Mouse (Mus musculus) large intestine, adult 2 months (tissue): Measurements from ENCODE around the gene Tgfbi. TPM values are rescaled to one million over a fixed set of nuclear protein-coding genes. Genes with fewer than 3 reads are reported as not detected.

ENCODE experiments used
- DNase-seq: peaks from one replicate; pipeline ENCODE4 v3.0.0-alpha.2; 2012; ENCODE audit warnings: low read depth, low spot score
- WGBS: fragments of 180-500 bp; shearing (Covaris S2); methylation state at CpG from one replicate; pipeline ENCODE4 v1.1.7; 2018; 5-methylcytosine and 5-hydroxymethylcytosine counted together
- polyA plus RNA-seq: library from polyadenylated mRNA; depleted of rRNA; stranded (reverse); fragments of >200 nt; gene quantifications from 2 replicates; pipeline ENCODE4 v1.2.3, GENCODE M21; 2012

The Tgfbi gene
- polyA plus RNA-seq, 1 experiment = 147 TPM

DNA sequence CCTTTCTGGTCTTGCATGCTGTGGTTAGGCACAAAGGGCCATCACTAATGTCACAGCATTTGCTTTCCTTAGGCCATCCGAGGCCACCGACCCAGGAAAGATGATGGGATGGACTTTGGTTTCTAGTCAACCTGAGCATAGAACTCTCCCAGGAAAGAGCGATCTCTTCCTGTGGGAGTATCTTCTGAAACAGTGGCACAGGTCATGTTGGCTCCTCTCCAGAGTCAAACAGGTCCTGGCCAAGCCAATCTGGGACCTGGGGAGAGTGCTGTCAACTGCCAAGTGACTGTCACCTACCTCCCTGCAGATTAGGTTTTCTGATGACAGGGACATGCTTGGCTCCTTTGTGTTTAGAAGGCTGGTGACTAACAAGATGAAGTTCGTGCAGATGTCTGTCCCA lies 20.8 kb downstream of the Tgfbi start:
- WGBS = 24% methylated on average over 4 of the region's 4 CpGs
- DNase-seq = no peak

- DNase-seq = peak; percentile 62
- 12% methylated on average over 6 of the region's 6 CpGs for WGBS
Measured at GRCm38 (mm10) chr13:56630552-56630951, 21.2 kb downstream of the Tgfbi start.

DNA sequence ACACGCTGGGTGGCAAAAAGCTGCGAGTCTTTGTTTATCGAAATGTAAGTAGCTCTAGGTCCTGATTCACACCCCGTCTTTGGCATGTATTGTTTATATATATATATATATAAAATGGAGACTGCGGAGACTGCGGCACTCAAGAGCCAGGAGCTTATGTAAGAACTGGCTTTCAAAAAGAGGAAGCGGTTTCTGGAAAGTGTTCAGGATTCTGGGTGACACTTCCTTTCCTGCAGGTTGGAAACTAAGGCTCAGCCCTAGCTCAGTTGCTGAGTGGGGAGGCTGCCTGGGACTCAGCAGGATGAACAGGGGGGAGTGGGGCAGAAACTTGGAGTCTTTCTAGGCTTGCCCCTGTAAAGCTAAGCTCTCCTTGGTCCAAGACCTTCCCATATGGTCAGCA lies 22.0 kb downstream of the Tgfbi start:
- no peak for DNase-seq
- 27% methylated on average over 7 of the region's 7 CpGs for WGBS

- 34% methylated on average over 7 of the region's 7 CpGs for WGBS
Measured at GRCm38 (mm10) chr13:56634139-56634615, 24.9 kb downstream of the Tgfbi start.

DNA sequence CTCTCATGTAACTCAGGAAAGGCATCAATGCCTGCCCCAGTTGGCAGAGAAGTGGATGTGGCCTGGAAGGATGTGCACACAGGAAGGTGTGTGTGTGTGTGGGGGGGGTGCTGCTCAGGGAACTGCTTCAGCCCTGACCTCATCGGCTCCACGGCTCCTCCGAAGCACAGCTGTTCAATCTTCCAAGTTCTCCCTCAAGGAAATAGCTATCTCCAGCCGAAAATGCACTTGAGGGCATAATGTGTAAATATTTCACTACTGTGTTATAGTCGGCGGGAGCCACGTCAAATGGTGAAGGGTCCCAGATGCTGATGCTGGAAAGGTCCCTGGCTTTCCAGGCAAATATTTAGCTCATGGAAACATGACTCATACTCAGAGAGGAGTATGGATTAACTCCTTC lies 25.6 kb downstream of the Tgfbi start:
- WGBS = 25% methylated on average over 7 of the region's 7 CpGs
- no peak for DNase-seq

More at GRCm38 (mm10) chr13:56634139-56634615, 24.9 kb downstream of the Tgfbi start:
- DNase-seq = no peak

DNA sequence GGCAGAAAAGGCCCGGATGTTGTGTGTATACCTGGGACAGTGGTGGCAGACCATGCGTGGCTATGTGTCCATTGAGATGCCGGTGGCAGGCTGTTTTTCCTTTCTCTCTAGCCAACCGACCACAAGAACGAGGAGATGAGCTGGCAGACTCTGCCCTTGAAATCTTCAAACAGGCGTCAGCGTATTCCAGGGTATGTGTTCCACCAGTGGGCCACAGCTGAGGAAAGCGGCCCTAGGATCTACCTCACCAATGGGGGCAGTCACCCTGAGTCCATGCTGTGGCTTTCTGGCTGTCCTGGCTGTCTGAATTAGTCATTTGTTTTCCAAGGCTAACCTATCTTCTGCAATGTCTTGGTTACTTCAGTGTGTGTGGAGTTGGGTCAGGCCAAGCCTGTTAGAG lies 27.7 kb downstream of the Tgfbi start:
- DNase-seq = no peak
- 95% methylated on average over 8 of the region's 8 CpGs for WGBS

DNA sequence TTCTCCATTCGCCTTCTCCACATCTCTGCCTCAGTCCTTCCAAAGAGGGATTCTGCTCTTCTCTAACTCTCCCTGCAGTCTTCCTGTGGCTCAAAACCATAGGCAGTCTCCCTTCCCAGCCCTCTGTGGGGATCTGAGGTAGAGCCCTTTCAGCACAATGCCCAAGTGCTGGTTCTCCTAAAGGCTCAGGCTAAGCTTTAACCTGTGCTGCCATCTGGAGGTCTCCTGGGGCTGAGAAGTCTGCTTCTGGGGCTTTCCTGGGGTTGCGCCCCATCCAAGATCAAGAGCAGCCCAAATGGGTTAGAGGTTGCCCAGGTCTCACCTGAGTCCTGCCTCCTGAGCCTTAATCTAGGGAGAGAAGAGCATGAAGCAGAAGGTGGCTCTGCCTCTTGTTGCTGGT lies 32.4 kb downstream of the Tgfbi start:
- 86% methylated on average over 2 of the region's 2 CpGs for WGBS
- DNase-seq = no peak

GRCm38 (mm10) chr13:56644031-56644430 lies 34.7 kb downstream of the Tgfbi start:
- 87% methylated on average over 3 of the region's 3 CpGs for WGBS

GRCm38 (mm10) chr13:56645744-56646143 lies 36.4 kb downstream of the Tgfbi start:
- no peak for DNase-seq
- WGBS = 88% methylated on average over 6 of the region's 6 CpGs

More at GRCm38 (mm10) chr13:56644031-56644430, 34.7 kb downstream of the Tgfbi start:
- DNase-seq = no peak

GRCm38 (mm10) chr13:56647597-56648405 lies 38.5 kb downstream of the Tgfbi start:
- WGBS = 67% methylated on average over 10 of the region's 10 CpGs

DNA sequence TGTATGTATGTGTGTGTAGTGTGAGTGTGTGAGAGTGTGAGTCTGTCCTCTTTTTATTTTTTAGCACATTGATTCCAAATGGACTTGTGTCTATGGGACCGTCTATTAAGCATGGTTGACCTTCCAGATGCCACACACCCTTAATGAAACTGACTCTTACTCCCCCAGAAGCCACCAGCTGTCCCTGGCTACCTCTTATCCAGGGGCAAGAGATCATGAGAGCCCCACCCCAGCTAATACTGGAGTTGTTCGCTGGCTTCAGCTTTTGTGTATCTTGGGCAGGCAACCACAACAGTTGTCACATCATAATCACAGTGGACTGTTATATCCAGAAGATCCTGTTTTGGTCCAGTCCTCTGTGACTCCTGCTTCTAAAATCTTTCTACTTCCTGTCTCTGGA lies 40.7 kb downstream of the Tgfbi start:
- 82% methylated on average over 2 of the region's 2 CpGs for WGBS
- DNase-seq = no peak

More at GRCm38 (mm10) chr13:56647597-56648405, 38.5 kb downstream of the Tgfbi start:
- no peak for DNase-seq

DNA sequence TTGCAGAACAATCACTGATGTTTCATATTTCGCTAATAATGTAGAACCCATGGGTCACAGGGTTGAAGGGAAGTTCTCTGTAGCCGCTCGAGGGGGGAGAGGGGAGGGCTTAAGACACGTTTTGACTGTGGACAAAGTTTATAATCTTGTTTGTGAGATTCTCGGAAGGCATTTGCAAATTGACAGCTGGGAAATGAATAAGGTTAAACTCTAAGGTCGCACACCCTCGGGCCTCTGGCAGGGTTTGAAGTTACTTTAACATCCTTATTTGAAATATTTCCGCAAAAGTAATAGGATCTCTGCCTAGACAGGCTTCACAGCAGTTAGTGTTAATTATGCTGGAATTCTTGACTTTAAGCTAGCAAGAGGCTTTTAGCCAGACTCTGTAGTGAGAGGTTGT lies 43.1 kb downstream of the Tgfbi start:
- no peak for DNase-seq
- 65% methylated on average over 8 of the region's 8 CpGs for WGBS

- WGBS = 84% methylated on average over 5 of the region's 5 CpGs
- no peak for DNase-seq
Measured at GRCm38 (mm10) chr13:56654176-56654575, 44.9 kb downstream of the Tgfbi start.

DNA sequence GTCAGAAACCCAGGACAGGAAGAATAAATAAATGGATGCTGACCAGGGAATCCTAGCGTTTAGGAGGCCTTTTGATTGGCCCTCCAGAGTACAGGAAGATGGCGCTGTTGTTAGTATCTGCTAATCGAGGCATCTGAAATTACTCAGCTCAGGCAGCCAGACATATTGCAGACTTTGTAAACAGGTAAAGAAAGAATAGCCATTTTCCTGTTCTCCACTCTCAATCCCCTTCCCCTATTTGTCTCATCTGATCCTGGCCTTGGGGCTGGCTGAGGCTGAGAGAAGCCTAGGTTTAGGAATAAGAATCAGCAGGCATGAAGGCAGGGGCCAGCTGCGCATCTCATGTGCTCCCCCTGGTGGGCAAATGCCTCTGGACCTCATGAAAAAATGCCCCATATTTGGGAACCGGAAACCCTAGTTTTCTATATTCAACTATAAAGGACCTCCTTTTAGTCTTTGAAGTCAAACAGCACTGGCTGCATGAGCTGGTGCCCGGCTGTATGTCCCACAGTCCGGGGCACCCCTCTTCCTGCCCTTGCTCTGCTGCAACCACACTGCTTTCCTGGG lies 48.7 kb downstream of the Tgfbi start:
- 27% methylated on average over 7 of the region's 7 CpGs for WGBS
- DNase-seq = no peak

DNA sequence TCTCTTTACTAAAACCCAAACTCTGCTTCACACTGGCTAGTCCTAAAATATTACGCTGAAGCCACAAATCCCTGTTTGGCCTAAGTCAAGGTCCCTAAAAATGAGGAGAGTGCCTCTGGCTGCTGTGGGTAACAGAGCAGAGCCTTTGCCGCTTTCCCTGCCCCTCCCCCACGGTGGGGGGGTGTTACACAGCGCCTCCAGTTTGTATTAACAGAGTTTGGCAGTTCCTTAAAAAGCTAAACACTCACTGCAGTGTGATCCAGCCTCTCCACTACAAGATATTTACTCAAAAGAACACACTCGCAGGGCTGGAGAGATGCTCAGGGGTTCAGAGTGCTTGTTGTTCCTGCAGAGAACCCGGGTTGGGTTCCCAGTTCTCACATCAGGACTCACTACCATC lies 49.6 kb downstream of the Tgfbi start:
- 60% methylated on average over 6 of the region's 6 CpGs for WGBS
- no peak for DNase-seq

GRCm38 (mm10) chr13:56661914-56662621 lies 52.7 kb downstream of the Tgfbi start:
- no peak for DNase-seq
- 60% methylated on average over 7 of the region's 7 CpGs for WGBS

DNA sequence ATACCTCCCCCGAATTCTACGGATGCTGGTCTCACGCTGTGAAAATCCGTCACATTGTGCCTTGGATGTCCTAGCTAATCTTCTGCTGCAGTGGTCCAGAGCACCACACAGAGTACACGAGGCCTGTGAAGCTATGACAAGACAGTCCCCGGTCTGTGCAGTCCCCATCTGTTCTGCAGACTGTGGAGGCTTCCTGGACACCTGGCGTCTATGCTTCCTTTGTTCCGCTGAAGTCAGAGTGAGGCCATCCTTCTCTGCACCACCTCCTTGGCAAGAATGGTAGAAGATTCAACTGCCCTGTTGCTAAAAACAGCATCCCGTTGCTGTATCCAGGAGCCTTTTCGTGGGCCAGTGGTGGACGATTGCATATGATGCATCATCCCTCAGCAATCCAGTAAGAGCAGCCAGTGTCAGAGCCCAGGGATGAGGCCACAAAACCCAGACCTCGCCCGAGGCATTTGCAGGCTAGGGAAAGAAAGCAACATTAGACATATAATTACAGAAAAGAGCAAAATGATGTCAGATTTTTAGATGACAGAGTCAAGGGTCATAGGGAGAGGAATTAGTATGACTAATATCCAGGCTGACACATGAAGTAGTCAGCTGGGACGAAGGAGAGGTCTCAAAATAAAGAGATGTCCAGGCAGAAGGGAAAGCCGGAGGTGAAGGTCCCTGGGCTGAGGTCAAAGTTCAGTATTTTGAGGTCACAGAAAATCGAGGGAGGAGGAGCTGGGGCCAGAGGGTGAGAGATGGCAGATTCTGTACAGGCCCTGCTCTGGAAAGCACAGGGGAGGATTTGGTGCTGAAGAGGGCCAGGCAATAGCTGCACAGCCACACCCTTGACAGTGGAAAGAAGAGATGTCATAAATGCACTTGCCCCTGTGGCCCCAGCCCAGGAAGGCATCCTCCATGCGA lies 55.2 kb downstream of the Tgfbi start:
- 64% methylated on average over 17 of the region's 17 CpGs for WGBS
- no peak for DNase-seq

DNA sequence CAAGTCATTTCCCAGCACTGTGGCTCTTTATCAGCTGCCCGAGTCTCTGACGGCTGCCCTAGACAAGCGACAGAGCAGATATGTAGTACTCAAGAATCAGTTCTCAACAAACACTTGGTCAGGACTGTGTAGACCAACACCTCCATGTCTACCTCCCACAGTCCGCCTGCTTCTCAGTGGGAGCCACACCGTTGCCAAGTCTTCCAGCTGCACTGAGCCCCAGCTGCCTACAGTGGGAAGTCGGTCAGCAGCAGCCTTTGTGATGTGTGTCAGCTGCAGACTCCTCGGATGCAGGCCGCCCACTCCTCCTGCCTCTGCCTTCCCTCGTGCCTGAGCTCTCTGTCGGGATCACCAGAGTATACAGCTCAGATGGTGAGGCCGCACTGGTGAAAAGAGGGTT lies 61.9 kb downstream of the Tgfbi start:
- no peak for DNase-seq
- 64% methylated on average over 11 of the region's 11 CpGs for WGBS

DNA sequence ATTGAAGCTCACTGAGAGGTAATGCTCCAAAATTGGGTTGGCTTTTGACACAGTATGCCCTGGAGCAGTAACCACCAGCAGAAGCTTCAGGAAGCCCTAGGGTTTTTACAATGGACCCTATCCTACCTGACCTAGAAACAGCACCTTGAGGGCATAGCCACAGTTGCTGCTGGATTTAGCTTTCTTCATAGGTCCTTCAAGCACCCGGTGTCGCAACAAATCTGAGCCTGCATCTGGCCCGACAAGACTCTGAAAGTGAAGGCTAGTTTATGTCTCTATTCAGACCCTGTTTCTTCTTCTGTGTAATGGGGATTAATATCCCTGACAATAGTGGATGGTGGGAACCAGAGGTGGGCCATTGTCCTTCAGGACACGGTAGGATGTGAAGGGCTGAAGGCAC lies 68.4 kb downstream of the Tgfbi start:
- DNase-seq = no peak

More for the DNA sequence above, 68.4 kb downstream of the Tgfbi start:
- 63% methylated on average over 4 of the region's 4 CpGs for WGBS
